Mouse (Mus musculus) heart, postnatal 0 days (tissue): ENCODE measurements around the gene Cox14.

ENCODE experiments used
- CTCF ChIP-seq: IDR thresholded peaks from 2 replicates; pipeline ENCODE4 v1.5.1; 2016; ENCODE audit warnings: antibody characterized with exemption, control low read depth, low read depth
- EP300 ChIP-seq: IDR thresholded peaks from 2 replicates; pipeline ENCODE4 v1.6.1; 2016; ENCODE audit warnings: antibody characterized with exemption, low read depth

GRCm38 (mm10) chr15:99772925-99773324 lies 47.5 kb downstream of the Cox14 start:
- TF ChIP-seq CTCF, result no peak
- no peak for TF ChIP-seq EP300
